Mouse (Mus musculus) liver, embryonic 13.5 days (tissue): ENCODE measurements around the gene Maml2. TPM values are rescaled to one million over a fixed set of nuclear protein-coding genes. Genes with fewer than 3 reads are reported as not detected.

ENCODE experiments used
- ATAC-seq: fragments of 200-750 bp; cut with Nextera tagmentation; 2 replicates; pipeline ENCODE4 v1.8.0; 2017; ENCODE audit warnings: low read depth, mild to moderate bottlenecking, moderate number of reproducible peaks, moderate library complexity
- DNase-seq: peaks from one replicate; pipeline ENCODE4 v3.0.0; 2022
- H3K27ac ChIP-seq: fragments of 300-500 bp; sonication (generic); 2 replicates; pipeline ENCODE4 v1.5.1; 2015; ENCODE audit warnings: moderate library complexity, mild to moderate bottlenecking, inconsistent platforms
- H3K27me3 ChIP-seq: fragments of 300-500 bp; sonication (generic); 2 replicates; pipeline ENCODE4 v1.6.1; 2015; ENCODE audit warnings: mild to moderate bottlenecking, inconsistent platforms
- H3K36me3 ChIP-seq: fragments of 300-500 bp; sonication (generic); 2 replicates; pipeline ENCODE4 v1.6.1; 2015; ENCODE audit warnings: mild to moderate bottlenecking, inconsistent platforms
- H3K4me1 ChIP-seq: fragments of 300-500 bp; sonication (generic); replicated peaks from 2 replicates; pipeline ENCODE4 v1.6.1; 2015; ENCODE audit warnings: inconsistent platforms
- H3K4me2 ChIP-seq: fragments of 300-500 bp; sonication (generic); 2 replicates; pipeline ENCODE4 v1.6.1; 2015; ENCODE audit warnings: inconsistent platforms, mild to moderate bottlenecking, moderate library complexity
- H3K4me3 ChIP-seq: fragments of 300-500 bp; sonication (generic); replicated peaks from 2 replicates; pipeline ENCODE4 v1.5.1; 2015; ENCODE audit warnings: mild to moderate bottlenecking, inconsistent platforms
- H3K9ac ChIP-seq: fragments of 300-500 bp; sonication (generic); 2 replicates; pipeline ENCODE4 v1.6.1; 2015; ENCODE audit warnings: mild to moderate bottlenecking, inconsistent platforms
- H3K9me3 ChIP-seq: fragments of 300-500 bp; sonication (generic); replicated peaks from 2 replicates; pipeline ENCODE4 v1.6.1; 2016; ENCODE audit warnings: inconsistent platforms
- WGBS: fragments of 180-500 bp; shearing (Covaris S2); methylation state at CpG from one replicate; pipeline ENCODE4 v1.1.7; 2015; ENCODE audit not compliant: insufficient replicate concordance; 5-methylcytosine and 5-hydroxymethylcytosine counted together
- polyA plus RNA-seq: library from polyadenylated mRNA; unstranded; fragments of >200 nt; fragmentation: Nextera tagmentation; extraction: Ambion mirVana; gene quantifications from 2 replicates; pipeline ENCODE4 v1.2.1, GENCODE M21; 2015

Gene Maml2
- polyA plus RNA-seq, 1 experiment from 2014 or later, result 1.0 TPM

- WGBS, result 33% methylated on average over 3 of the region's 3 CpGs
These were observed 310.8 kb downstream of the Maml2 start for GRCm38 (mm10) chr9:13608532-13609071.

GRCm38 (mm10) chr9:13611561-13611960, 313.8 kb downstream of the Maml2 start:
- no peaks in the 10 kb centered on the region for H3K36me3 ChIP-seq
- 65% methylated on average over 3 of the region's 3 CpGs for WGBS
- no peak overlapping the region for H3K27ac ChIP-seq
- no peaks in the 10 kb centered on the region; the same call in 1 of the 2 replicates for H3K4me1 ChIP-seq
- ATAC-seq (no peak), DNase-seq (no peak)
- H3K9ac ChIP-seq, result no peak overlapping the region
- H3K27me3 ChIP-seq, result no peaks in the 10 kb centered on the region
- no peak overlapping the region for H3K4me2 ChIP-seq
- no peaks in the 10 kb centered on the region for H3K9me3 ChIP-seq
- no peak overlapping the region for H3K4me3 ChIP-seq

More at GRCm38 (mm10) chr9:13608532-13609071, 310.8 kb downstream of the Maml2 start:
- Histone ChIP-seq H3K27ac (no peak overlapping the region), H3K9me3 (no peaks in the 10 kb centered on the region), H3K4me2 (no peak overlapping the region), H3K4me3 (no peak overlapping the region), H3K4me1 (no peaks in the 10 kb centered on the region; the same call in 1 of the 2 replicates), H3K9ac (no peak overlapping the region), H3K36me3 (no peaks in the 10 kb centered on the region), H3K27me3 (no peaks in the 10 kb centered on the region)
- ATAC-seq (no peak), DNase-seq (no peak)

- ATAC-seq, result no peak
- H3K4me1 ChIP-seq, result no peaks in the 10 kb centered on the region; the same call in 1 of the 2 replicates
- no peaks in the 10 kb centered on the region for H3K36me3 ChIP-seq
- no peak overlapping the region for H3K27ac ChIP-seq
- no peaks in the 10 kb centered on the region for H3K9me3 ChIP-seq
- no peaks in the 10 kb centered on the region for H3K27me3 ChIP-seq
- DNase-seq, result no peak
- no peak overlapping the region for H3K9ac ChIP-seq
- WGBS, result 75% methylated on average over 8 of the region's 8 CpGs
- H3K4me3 ChIP-seq, result no peak overlapping the region
- H3K4me2 ChIP-seq, result no peak overlapping the region
These were observed 314.6 kb downstream of the Maml2 start for GRCm38 (mm10) chr9:13612371-13612770.

GRCm38 (mm10) chr9:13613325-13614268, 315.8 kb downstream of the Maml2 start:
- H3K9me3 ChIP-seq, result no peaks in the 10 kb centered on the region
- no peak overlapping the region for H3K4me2 ChIP-seq
- no peak overlapping the region for H3K9ac ChIP-seq
- no peak for DNase-seq
- no peaks in the 10 kb centered on the region for H3K36me3 ChIP-seq
- no peaks in the 10 kb centered on the region for H3K27me3 ChIP-seq
- WGBS, result 60% methylated on average over 8 of the region's 8 CpGs
- H3K4me1 ChIP-seq, result no peaks in the 10 kb centered on the region; the same call in 1 of the 2 replicates
- no peak overlapping the region for H3K27ac ChIP-seq
- ATAC-seq, result no peak
- no peak overlapping the region for H3K4me3 ChIP-seq

GRCm38 (mm10) chr9:13616383-13617009, 318.7 kb downstream of the Maml2 start:
- no peak overlapping the region for H3K4me2 ChIP-seq
- no peak for DNase-seq
- H3K4me1 ChIP-seq, result no peaks in the 10 kb centered on the region
- no peaks in the 10 kb centered on the region for H3K36me3 ChIP-seq
- no peaks in the 10 kb centered on the region for H3K9me3 ChIP-seq
- no peak overlapping the region for H3K27ac ChIP-seq
- no peak overlapping the region for H3K9ac ChIP-seq
- no peak overlapping the region for H3K4me3 ChIP-seq
- no peaks in the 10 kb centered on the region for H3K27me3 ChIP-seq
- ATAC-seq, result no peak
- WGBS, result 53% methylated on average over 5 of the region's 5 CpGs

- no peak overlapping the region for H3K4me3 ChIP-seq
- WGBS, result 63% methylated on average over 6 of the region's 6 CpGs
- no peaks in the 10 kb centered on the region for H3K9me3 ChIP-seq
- no peak overlapping the region for H3K27ac ChIP-seq
- no peaks in the 10 kb centered on the region for H3K4me1 ChIP-seq
- H3K4me2 ChIP-seq, result no peak overlapping the region
- no peak for ATAC-seq
- H3K27me3 ChIP-seq, result no peaks in the 10 kb centered on the region
- H3K9ac ChIP-seq, result no peak overlapping the region
- H3K36me3 ChIP-seq, result no peaks in the 10 kb centered on the region
- no peak for DNase-seq
These were observed 323.0 kb downstream of the Maml2 start for GRCm38 (mm10) chr9:13620794-13621193.

- H3K9me3 ChIP-seq, result no peaks in the 10 kb centered on the region
- no peak overlapping the region for H3K9ac ChIP-seq
- no peak for DNase-seq
- H3K4me3 ChIP-seq, result no peak overlapping the region
- no peak for ATAC-seq
- no peak overlapping the region for H3K27ac ChIP-seq
- H3K27me3 ChIP-seq, result no peaks in the 10 kb centered on the region
- no peak overlapping the region for H3K4me2 ChIP-seq
- 86% methylated on average over 3 of the region's 3 CpGs for WGBS
- no peaks in the 10 kb centered on the region for H3K4me1 ChIP-seq
- H3K36me3 ChIP-seq, result no peaks in the 10 kb centered on the region
These were observed 324.2 kb downstream of the Maml2 start for GRCm38 (mm10) chr9:13621941-13622340.

- Histone ChIP-seq H3K4me3 (no peak overlapping the region), H3K27me3 (no peaks in the 10 kb centered on the region), H3K4me1 (no peaks in the 10 kb centered on the region), H3K9me3 (no peaks in the 10 kb centered on the region), H3K36me3 (no peaks in the 10 kb centered on the region), H3K27ac (no peak overlapping the region), H3K4me2 (no peak overlapping the region), H3K9ac (no peak overlapping the region)
- DNase-seq, result no peak
- no peak for ATAC-seq
- 72% methylated on average over 5 of the region's 5 CpGs for WGBS
These were observed 324.7 kb downstream of the Maml2 start for GRCm38 (mm10) chr9:13622426-13622825.

- WGBS, result 68% methylated on average over 3 of the region's 3 CpGs
- H3K4me2 ChIP-seq, result no peak overlapping the region
These were observed 326.2 kb downstream of the Maml2 start for GRCm38 (mm10) chr9:13623892-13624422.

GRCm38 (mm10) chr9:13624780-13625179, 327.0 kb downstream of the Maml2 start:
- Histone ChIP-seq H3K4me2 (no peak overlapping the region), H3K36me3 (no peaks in the 10 kb centered on the region), H3K9me3 (no peaks in the 10 kb centered on the region), H3K27me3 (no peaks in the 10 kb centered on the region), H3K27ac (no peak overlapping the region), H3K4me1 (no peaks in the 10 kb centered on the region), H3K9ac (no peak overlapping the region), H3K4me3 (no peak overlapping the region)
- 50% methylated on average over 1 of the region's 1 CpGs for WGBS
- ATAC-seq (no peak), DNase-seq (no peak)

More at GRCm38 (mm10) chr9:13623892-13624422, 326.2 kb downstream of the Maml2 start:
- Histone ChIP-seq H3K27me3 (no peaks in the 10 kb centered on the region), H3K9me3 (no peaks in the 10 kb centered on the region), H3K27ac (no peak overlapping the region), H3K36me3 (no peaks in the 10 kb centered on the region), H3K9ac (no peak overlapping the region), H3K4me1 (no peaks in the 10 kb centered on the region), H3K4me3 (no peak overlapping the region)
- DNase-seq (no peak), ATAC-seq (no peak)

- Histone ChIP-seq H3K36me3 (no peaks in the 10 kb centered on the region), H3K27ac (no peak overlapping the region), H3K4me3 (no peak overlapping the region), H3K27me3 (no peaks in the 10 kb centered on the region), H3K4me1 (no peaks in the 10 kb centered on the region), H3K9ac (no peak overlapping the region), H3K4me2 (no peak overlapping the region), H3K9me3 (no peaks in the 10 kb centered on the region)
- ATAC-seq (no peak), DNase-seq (no peak)
- WGBS, result 62% methylated on average over 3 of the region's 3 CpGs
These were observed 327.5 kb downstream of the Maml2 start for GRCm38 (mm10) chr9:13625215-13625614.
